Mouse (Mus musculus): ENCODE measurements around the gene Agbl4. TPM values are rescaled to one million over a fixed set of nuclear protein-coding genes. Genes with fewer than 3 reads are reported as not detected.

The Agbl4 gene
- total and polyA plus RNA-seq, 3 experiments: not detected

DNA sequence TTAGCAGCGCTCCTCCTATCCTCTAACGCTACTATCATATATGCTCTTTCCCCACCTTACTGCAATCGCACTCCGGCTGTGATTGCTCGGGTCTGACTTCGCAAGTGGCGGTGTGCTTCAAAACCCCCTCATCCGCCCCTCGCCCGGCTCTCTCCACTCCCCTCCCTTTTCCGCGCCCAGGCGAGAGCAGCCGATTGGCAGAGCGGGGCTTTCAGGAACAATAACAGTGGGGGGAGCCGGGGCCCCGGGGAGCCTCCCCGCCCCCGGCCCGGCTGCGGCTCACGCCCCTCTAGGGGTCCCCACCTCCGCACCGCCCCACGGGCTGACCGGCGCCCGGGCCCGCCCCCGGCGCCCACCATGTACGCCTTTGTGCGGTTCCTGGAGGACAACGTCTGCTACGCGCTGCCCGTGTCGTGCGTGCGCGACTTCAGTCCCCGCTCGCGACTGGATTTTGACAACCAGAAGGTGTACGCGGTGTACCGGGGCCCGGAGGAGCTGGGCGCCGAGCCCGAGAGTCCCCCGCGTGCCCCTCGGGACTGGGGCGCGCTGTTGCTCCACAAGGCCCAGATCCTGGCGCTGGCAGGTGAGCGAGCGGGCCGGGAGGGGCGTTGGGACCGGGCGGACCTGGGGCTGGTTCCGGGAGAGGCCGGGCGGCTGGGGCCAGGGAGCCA, 1017.5 kb downstream of the Agbl4 start, which contains the start of gene Bend5 (continued):
- 0 out of 2 replicates have a peak, but pooled peaks have one; percentile 25 for TF ChIP-seq MEF2A (IDR thresholded peaks at IDR 0.05; ENCODE audit: borderline replicate concordance, low read depth, low read length)
- no peak for TF ChIP-seq JUN (IDR thresholded peaks at IDR 0.05; ENCODE audit: insufficient read depth, low read depth, low read length)
- no peak for TF ChIP-seq MYC (IDR thresholded peaks at IDR 0.05; ENCODE audit: low read depth, low read length)
- TF ChIP-seq ZNF384 (IDR thresholded peaks at IDR 0.05; ENCODE audit: low read depth, low read length): no peak
- TF ChIP-seq MXI1 (IDR thresholded peaks at IDR 0.05; ENCODE audit: low read depth, low read length): peak; percentile 81
- TF ChIP-seq MAZ (IDR thresholded peaks at IDR 0.05; ENCODE audit: low read depth, low read length): peak; percentile 96
- TF ChIP-seq CTCF (conservative IDR thresholded peaks at IDR 0.05 in 1 of 2, IDR thresholded peaks at IDR 0.05 in 1 of 2; ENCODE audit: low read depth in 2 of 2, low read length in 2 of 2): no peak
- TF ChIP-seq CHD1 (IDR thresholded peaks at IDR 0.05; ENCODE audit: low read depth, low read length): no peak
- no peak for TF ChIP-seq ZC3H11A (IDR thresholded peaks at IDR 0.05; ENCODE audit: low read depth, low read length)

DNA sequence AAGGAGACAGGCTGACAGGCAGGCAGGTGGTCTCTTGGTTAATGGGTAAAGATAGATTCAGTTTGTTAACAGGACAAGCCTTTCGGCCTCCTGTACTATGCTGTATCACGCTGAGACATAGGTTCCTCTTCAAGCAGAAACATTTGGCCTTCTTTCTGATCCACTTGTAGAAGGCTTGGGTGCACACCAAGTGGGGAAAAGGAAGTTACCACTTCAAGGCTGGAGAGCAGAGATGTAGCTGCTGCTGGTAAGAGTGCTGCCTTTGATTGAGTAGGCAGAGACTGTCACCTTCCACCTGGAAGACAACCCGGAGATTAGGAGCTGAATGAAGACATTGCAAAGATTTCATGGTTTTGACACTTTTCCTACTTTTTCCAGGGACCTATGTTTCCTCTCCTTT, 1018.7 kb downstream of the Agbl4 start:
- H3K36me3 ChIP-seq (replicated peaks in 1 of 2; ENCODE audit: control insufficient read depth in 1 of 2, insufficient read depth in 1 of 2, low read length in 1 of 2): peaks cover 0 to 15% of the 10 kb centered on the region in 2 experiments
- dilution Hi-C loops (cut with MboI; ENCODE audit: extremely low pct_ligation_motif_present, extremely low pct_unique_long_range_greater_than_20kb, low sequenced_read_pairs): no loop called here
- H3K4me2 ChIP-seq (ENCODE audit: insufficient read depth, low read depth, poor library complexity, severe bottlenecking): peak overlapping the region; percentile 85
- H3K4me1 ChIP-seq (ENCODE audit: control insufficient read depth in 1 of 2, insufficient read depth in 2 of 2): peaks cover 10 to 59% of the 10 kb centered on the region in 2 experiments
- peaks cover 51% of the 10 kb centered on the region for H3K79me2 ChIP-seq (replicated peaks; ENCODE audit: control insufficient read depth, extremely low read depth, insufficient read depth, poor library complexity, severe bottlenecking)
- DNase-seq (ENCODE audit: extremely low read depth): no peak
- peak overlapping the region; percentile 72 to 78 (median 72) for H3K4me3 ChIP-seq (replicated peaks in 1 of 3; ENCODE audit: low read depth in 2 of 3, low read length in 2 of 3, poor library complexity in 1 of 3)
- peaks cover 30% of the 10 kb centered on the region for H3K27me3 ChIP-seq (replicated peaks)
- peak overlapping the region; percentile 75; the same call in 1 of the 2 replicates for H3K27ac ChIP-seq (ENCODE audit: insufficient read depth, low read depth)
- in situ Hi-C loops (cut with MboI; ENCODE audit: low pct_ligation_motif_present, low pct_unique_long_range_greater_than_20kb, low sequenced_read_pairs): no loop called here
- TF ChIP-seq POLR2A (IDR thresholded peaks at IDR 0.05; ENCODE audit: low read depth, low read length) (no peak), TCF12 (IDR thresholded peaks at IDR 0.05; ENCODE audit: low read depth, low read length) (no peak), NELFE (IDR thresholded peaks at IDR 0.05; ENCODE audit: low read depth, low read length) (no peak), ZC3H11A (IDR thresholded peaks at IDR 0.05; ENCODE audit: low read depth, low read length) (no peak), CTCF (conservative IDR thresholded peaks at IDR 0.05 in 1 of 2, IDR thresholded peaks at IDR 0.05 in 1 of 2; ENCODE audit: low read depth in 2 of 2, low read length in 2 of 2) (no peak), MAZ (IDR thresholded peaks at IDR 0.05; ENCODE audit: low read depth, low read length) (no peak), CHD2 (IDR thresholded peaks at IDR 0.05; ENCODE audit: low read length) (no peak), SIN3A (IDR thresholded peaks at IDR 0.05; ENCODE audit: low read length) (no peak), ELF1 (IDR thresholded peaks at IDR 0.05; ENCODE audit: low read depth, low read length) (no peak), PAX5 (IDR thresholded peaks at IDR 0.05; ENCODE audit: low read length) (no peak), RAD21 (IDR thresholded peaks at IDR 0.05; ENCODE audit: low read depth, low read length) (no peak), JUN (IDR thresholded peaks at IDR 0.05; ENCODE audit: insufficient read depth, low read depth, low read length) (no peak)
- no peaks in the 10 kb centered on the region for H3K9me3 ChIP-seq (replicated peaks; ENCODE audit: low read length)
- H3K9ac ChIP-seq (ENCODE audit: insufficient read depth, low read depth): peak overlapping the region; percentile 79

DNA sequence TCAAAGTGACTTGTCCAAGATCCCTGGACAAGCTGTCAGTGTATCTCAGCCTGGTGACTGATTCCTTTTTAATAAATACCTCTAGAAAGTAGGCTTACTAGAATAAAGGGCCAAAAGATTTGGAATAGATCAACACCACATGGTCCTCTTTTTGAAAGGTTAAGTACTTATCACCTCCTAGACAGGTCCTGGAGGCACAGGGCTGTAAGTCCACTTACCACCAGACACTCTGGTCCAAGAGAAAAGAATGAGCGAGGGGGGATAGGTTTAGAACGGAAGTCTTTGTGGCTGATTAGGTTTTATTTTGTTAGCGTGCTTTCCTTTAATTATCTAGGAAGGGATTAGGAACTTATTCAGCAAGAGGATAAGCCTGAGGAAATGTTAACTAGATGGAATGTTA, 1019.1 kb downstream of the Agbl4 start:
- dilution Hi-C loops (cut with MboI; ENCODE audit: extremely low pct_ligation_motif_present, extremely low pct_unique_long_range_greater_than_20kb, low sequenced_read_pairs) (no loop called here), in situ Hi-C loops (cut with MboI; ENCODE audit: low pct_ligation_motif_present, low pct_unique_long_range_greater_than_20kb, low sequenced_read_pairs) (no loop called here)
- Histone ChIP-seq H3K36me3 (replicated peaks in 1 of 2; ENCODE audit: control insufficient read depth in 1 of 2, insufficient read depth in 1 of 2, low read length in 1 of 2) (peaks cover 0 to 15% of the 10 kb centered on the region in 2 experiments), H3K4me2 (ENCODE audit: insufficient read depth, low read depth, poor library complexity, severe bottlenecking) (peak overlapping the region; percentile 85), H3K27ac (ENCODE audit: insufficient read depth, low read depth) (no peak overlapping the region), H3K79me2 (replicated peaks; ENCODE audit: control insufficient read depth, extremely low read depth, insufficient read depth, poor library complexity, severe bottlenecking) (peaks cover 53% of the 10 kb centered on the region), H3K27me3 (replicated peaks) (peaks cover 26% of the 10 kb centered on the region), H3K9ac (ENCODE audit: insufficient read depth, low read depth) (peak overlapping the region; percentile 79), H3K9me3 (replicated peaks; ENCODE audit: low read length) (no peaks in the 10 kb centered on the region), H3K4me1 (ENCODE audit: control insufficient read depth in 1 of 2, insufficient read depth in 2 of 2) (peaks cover 13 to 62% of the 10 kb centered on the region in 2 experiments), H3K4me3 (replicated peaks in 1 of 3; ENCODE audit: low read depth in 2 of 3, low read length in 2 of 3, poor library complexity in 1 of 3) (peak overlapping the region in 2 of 3 experiments; percentile 72 to 78)
- TF ChIP-seq ZC3H11A (IDR thresholded peaks at IDR 0.05; ENCODE audit: low read depth, low read length): no peak
- TF ChIP-seq TCF12 (IDR thresholded peaks at IDR 0.05; ENCODE audit: low read depth, low read length): no peak
- TF ChIP-seq MXI1 (IDR thresholded peaks at IDR 0.05; ENCODE audit: low read depth, low read length): peak; percentile 23; the same call in 1 of the 2 replicates
- no peak for TF ChIP-seq TBP (conservative IDR thresholded peaks at IDR 0.05; ENCODE audit: low read depth, low read length)
- no peak for DNase-seq (ENCODE audit: extremely low read depth)
